Mouse (Mus musculus) adrenal gland, postnatal 14 days (tissue): ENCODE measurements at regions not wholly inside any gene's neighbourhood (a gene's known extent, or its start where the extent isn't known, plus 50 kb on each side); places are given as distances from the start of the nearest gene placed in this dataset.

ENCODE experiments used
- DNase-seq: peaks from one replicate; pipeline ENCODE4 v3.0.0; 2021; ENCODE audit warnings: mixed read lengths

- DNase-seq = no peak
Observed at GRCm38 (mm10) chr13:39127942-39128341, 167.3 kb upstream of the Slc35b3 start.

GRCm38 (mm10) chr13:39092058-39092457, 131.4 kb upstream of the Slc35b3 start:
- no peak for DNase-seq

- no peak for DNase-seq
Observed at GRCm38 (mm10) chr13:39084544-39084943, 123.9 kb upstream of the Slc35b3 start.

GRCm38 (mm10) chr13:39074211-39074610, 113.5 kb upstream of the Slc35b3 start:
- DNase-seq = no peak

- DNase-seq = no peak
Observed at GRCm38 (mm10) chr13:39032263-39032662, 71.6 kb upstream of the Slc35b3 start.

DNA sequence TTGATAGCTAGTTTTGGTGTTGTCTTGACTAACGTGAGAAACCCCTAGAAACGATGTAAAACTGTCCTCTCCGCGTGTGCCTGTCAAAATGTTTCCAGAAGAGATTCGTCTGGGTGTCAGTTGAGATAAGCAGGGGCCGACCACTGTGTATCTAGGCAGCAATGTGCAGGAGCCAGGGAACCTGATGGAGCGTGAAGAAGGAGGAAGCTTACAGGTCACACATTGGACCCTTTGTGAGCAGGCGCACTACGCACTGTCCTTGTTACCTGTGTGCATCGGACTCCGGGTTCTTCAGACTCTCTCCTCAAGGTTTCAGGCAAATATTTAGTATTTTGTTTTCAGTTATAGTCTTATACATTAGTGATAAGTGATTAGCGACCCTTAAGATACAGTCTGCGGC, 59.5 kb upstream of the Slc35b3 start:
- no peak for DNase-seq

- DNase-seq = peak; percentile 86
Observed at GRCm38 (mm10) chr13:39011696-39012095, 51.0 kb upstream of the Slc35b3 start.
